Mouse (Mus musculus) forebrain, postnatal 0 days (tissue): ENCODE results near the gene Pdgfra. TPM values are rescaled to one million over a fixed set of nuclear protein-coding genes. Genes with fewer than 3 reads are reported as not detected.

Experiments used
- ATAC-seq: fragments of 200-750 bp; cut with Nextera tagmentation; 2 replicates; pipeline ENCODE4 v1.8.0; 2017; ENCODE audit warnings: mild to moderate bottlenecking, moderate library complexity
- DNase-seq: peaks from one replicate; pipeline ENCODE4 v3.0.0-alpha.2; 2015
- H3K27ac ChIP-seq: fragments of 300-500 bp; sonication (generic); 2 replicates; pipeline ENCODE4 v1.5.1; 2014; ENCODE audit warnings: low read depth, mild to moderate bottlenecking, antibody characterized with exemption, low read length, moderate library complexity, mixed read lengths
- H3K27me3 ChIP-seq: fragments of 300-500 bp; sonication (generic); 2 replicates; pipeline ENCODE4 v1.6.1; 2014; ENCODE audit warnings: mild to moderate bottlenecking, low read length, mixed read lengths; ENCODE audit not compliant: insufficient read depth
- H3K36me3 ChIP-seq: fragments of 300-500 bp; sonication (generic); 2 replicates; pipeline ENCODE4 v1.6.1; 2014; ENCODE audit warnings: mild to moderate bottlenecking, moderate library complexity; ENCODE audit not compliant: insufficient read depth
- H3K4me1 ChIP-seq: fragments of 300-500 bp; sonication (generic); 2 replicates; pipeline ENCODE4 v1.6.1; 2014; ENCODE audit warnings: antibody characterized with exemption; ENCODE audit not compliant: insufficient read depth
- H3K4me2 ChIP-seq: fragments of 300-500 bp; sonication (generic); 2 replicates; pipeline ENCODE4 v1.6.1; 2014; ENCODE audit warnings: low read depth, mild to moderate bottlenecking, moderate library complexity
- H3K4me3 ChIP-seq: fragments of 300-500 bp; sonication (generic); 2 replicates; pipeline ENCODE4 v1.5.1; 2014; ENCODE audit warnings: low read depth, low read length, mixed read lengths
- H3K9ac ChIP-seq: fragments of 300-500 bp; sonication (generic); 2 replicates; pipeline ENCODE4 v1.6.1; 2014; ENCODE audit warnings: mild to moderate bottlenecking
- H3K9me3 ChIP-seq: fragments of 300-500 bp; sonication (generic); 2 replicates; pipeline ENCODE4 v1.6.1; 2016; ENCODE audit warnings: low read length
- CTCF ChIP-seq: sonication (generic); IDR thresholded peaks from 2 replicates; pipeline ENCODE4 v1.5.1; 2016; ENCODE audit warnings: antibody characterized with exemption, control low read depth, low read depth
- WGBS: fragments of 180-500 bp; shearing (Covaris S2); extraction: QIAGEN DNeasy Blood & Tissue Kit; methylation state at CpG from one replicate; pipeline ENCODE4 v1.1.7; 2014; 5-methylcytosine and 5-hydroxymethylcytosine counted together
- polyA plus RNA-seq: library from polyadenylated mRNA; unstranded; fragments of >200 nt; fragmentation: Nextera tagmentation; extraction: Ambion mirVana; gene quantifications from 2 replicates; pipeline ENCODE4 v1.2.1, GENCODE M21; 2015
- total RNA-seq: library from RNA; depleted of rRNA; stranded (reverse); fragments of >200 nt; gene quantifications from 2 replicates; pipeline ENCODE4 v1.2.3, GENCODE M21; 2014

The Pdgfra gene
- total and polyA plus RNA-seq, 2 experiments from 2014 or later: 14.0 to 49.9 TPM

DNA sequence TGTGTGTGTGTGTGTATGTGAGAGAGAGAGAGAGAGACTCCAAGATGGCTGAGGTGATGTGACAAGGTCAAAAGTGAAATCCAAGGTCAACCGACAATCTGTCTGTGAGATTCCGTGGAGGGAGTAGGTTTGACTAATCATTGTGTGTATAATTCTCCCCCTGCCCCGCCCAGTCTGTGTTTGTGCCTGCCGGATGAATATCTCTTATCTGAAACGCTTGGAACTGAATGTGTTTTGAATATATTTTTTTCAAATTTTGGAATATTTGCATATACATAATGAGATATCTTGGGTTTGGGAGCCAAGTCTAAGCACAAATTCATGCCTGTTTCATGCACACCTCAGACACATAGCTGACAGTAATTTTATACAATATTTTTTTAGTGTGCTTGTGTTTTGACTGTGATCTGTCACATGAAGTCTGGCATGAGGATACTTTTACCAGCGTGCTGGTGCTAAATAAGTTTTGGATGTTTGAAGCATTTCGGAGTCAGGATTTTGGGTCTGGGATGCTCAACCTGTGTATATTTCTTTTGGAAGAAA lies 32.7 kb downstream of the Pdgfra start:
- no peaks in the 10 kb centered on the region for H3K36me3 ChIP-seq
- no peak overlapping the region for H3K4me3 ChIP-seq
- DNase-seq: peak; percentile 59
- H3K9ac ChIP-seq: no peak overlapping the region
- no peak overlapping the region for H3K4me2 ChIP-seq
- no peaks in the 10 kb centered on the region for H3K4me1 ChIP-seq
- 47% methylated on average over 7 of the region's 7 CpGs for WGBS
- ATAC-seq: peak; percentile 87
- peaks cover 8% of the 10 kb centered on the region; the same call in 1 of the 2 replicates for H3K27me3 ChIP-seq
- H3K9me3 ChIP-seq: no peaks in the 10 kb centered on the region
- no peak overlapping the region for H3K27ac ChIP-seq
- no peak for TF ChIP-seq CTCF

DNA sequence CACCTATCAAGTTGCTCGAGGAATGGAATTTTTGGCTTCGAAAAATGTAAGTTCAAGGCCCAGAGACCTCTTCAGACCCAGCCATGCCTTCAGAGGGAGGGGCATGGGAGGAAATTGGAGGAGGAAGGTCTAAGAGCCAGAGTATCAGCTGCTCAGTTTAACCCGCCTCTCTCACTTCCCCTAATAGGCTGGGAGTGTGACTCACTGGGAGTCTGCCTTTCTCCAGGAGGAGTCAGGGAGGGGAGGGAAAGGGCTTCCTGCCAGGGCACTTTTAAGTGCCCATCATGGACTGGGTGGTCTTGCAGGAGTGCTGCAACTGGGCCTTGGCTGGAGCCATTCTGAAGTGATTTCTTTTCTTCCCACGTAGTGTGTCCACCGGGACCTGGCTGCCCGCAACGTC lies 33.5 kb downstream of the Pdgfra start:
- no peak for ATAC-seq
- H3K9me3 ChIP-seq: no peaks in the 10 kb centered on the region
- H3K27me3 ChIP-seq: peaks cover 8% of the 10 kb centered on the region; the same call in 1 of the 2 replicates
- no peaks in the 10 kb centered on the region for H3K4me1 ChIP-seq
- H3K36me3 ChIP-seq: no peaks in the 10 kb centered on the region
- DNase-seq: no peak
- 89% methylated on average over 7 of the region's 7 CpGs for WGBS
- no peak overlapping the region for H3K9ac ChIP-seq
- no peak overlapping the region for H3K27ac ChIP-seq
- H3K4me2 ChIP-seq: no peak overlapping the region
- no peak overlapping the region for H3K4me3 ChIP-seq
- TF ChIP-seq CTCF: no peak

DNA sequence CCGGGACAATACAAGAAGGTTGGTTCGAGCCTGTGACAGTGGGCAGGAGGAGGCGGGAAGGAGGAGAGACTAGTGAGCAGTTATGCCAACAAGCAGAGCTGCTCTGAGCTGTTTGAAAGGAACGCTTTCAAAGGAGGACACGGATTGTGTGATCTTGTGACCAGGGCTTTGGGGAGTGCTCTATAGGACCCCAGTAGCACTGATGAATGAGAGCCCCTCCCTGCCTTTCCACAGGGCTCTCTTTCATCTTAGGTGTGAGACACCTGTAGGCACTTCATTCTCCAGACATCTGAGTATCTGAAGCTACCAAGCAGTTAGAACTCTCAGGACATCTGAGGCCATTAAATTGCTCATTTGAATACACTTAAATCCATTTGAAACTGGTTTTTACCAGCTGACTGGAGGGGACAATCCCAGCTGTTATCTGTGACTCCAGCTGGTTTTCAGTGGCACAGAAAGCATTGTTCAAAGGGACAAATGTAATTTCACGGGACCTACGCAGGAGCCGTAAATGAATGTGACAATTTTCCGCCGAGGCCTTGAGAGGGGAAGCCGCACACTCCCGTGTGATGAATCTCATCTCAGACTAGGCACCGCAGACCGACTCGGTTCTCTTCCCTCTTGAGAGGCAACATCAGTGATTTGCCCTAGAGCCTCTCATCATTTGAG lies 37.4 kb downstream of the Pdgfra start:
- TF ChIP-seq CTCF: no peak
- no peaks in the 10 kb centered on the region for H3K9me3 ChIP-seq
- WGBS: 80% methylated on average over 15 of the region's 15 CpGs
- no peak overlapping the region for H3K9ac ChIP-seq
- no peak overlapping the region for H3K4me2 ChIP-seq
- H3K4me3 ChIP-seq: no peak overlapping the region
- no peak for ATAC-seq
- no peak for DNase-seq
- no peaks in the 10 kb centered on the region for H3K4me1 ChIP-seq
- H3K27me3 ChIP-seq: peaks cover 8% of the 10 kb centered on the region; the same call in 1 of the 2 replicates
- no peaks in the 10 kb centered on the region for H3K36me3 ChIP-seq
- no peak overlapping the region for H3K27ac ChIP-seq

DNA sequence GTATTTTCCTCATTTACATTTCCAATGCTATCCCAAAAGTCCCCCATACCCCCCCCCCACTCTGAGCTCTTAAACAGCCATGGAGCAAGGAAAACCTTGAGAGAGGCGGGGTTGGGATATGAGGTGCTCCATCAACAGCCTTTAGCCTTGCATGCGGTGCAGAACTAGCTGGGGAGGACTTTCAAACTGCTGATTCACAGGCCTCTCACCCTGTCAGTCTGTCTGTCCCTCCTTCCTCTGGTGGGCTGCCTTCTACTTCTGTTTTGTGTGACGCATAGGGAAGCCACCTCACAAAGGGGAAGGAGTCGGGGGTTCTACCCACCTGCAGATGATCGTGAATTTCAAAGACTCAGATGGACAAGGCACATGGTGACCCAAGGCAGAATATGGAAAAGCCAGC lies 41.0 kb downstream of the Pdgfra start:
- DNase-seq: no peak
- WGBS: 95% methylated on average over 5 of the region's 5 CpGs
- no peaks in the 10 kb centered on the region for H3K36me3 ChIP-seq
- H3K9me3 ChIP-seq: no peaks in the 10 kb centered on the region
- no peak overlapping the region for H3K4me3 ChIP-seq
- TF ChIP-seq CTCF: no peak
- no peak overlapping the region for H3K27ac ChIP-seq
- H3K4me2 ChIP-seq: no peak overlapping the region
- no peaks in the 10 kb centered on the region for H3K27me3 ChIP-seq
- H3K4me1 ChIP-seq: no peaks in the 10 kb centered on the region
- no peak for ATAC-seq
- no peak overlapping the region for H3K9ac ChIP-seq

DNA sequence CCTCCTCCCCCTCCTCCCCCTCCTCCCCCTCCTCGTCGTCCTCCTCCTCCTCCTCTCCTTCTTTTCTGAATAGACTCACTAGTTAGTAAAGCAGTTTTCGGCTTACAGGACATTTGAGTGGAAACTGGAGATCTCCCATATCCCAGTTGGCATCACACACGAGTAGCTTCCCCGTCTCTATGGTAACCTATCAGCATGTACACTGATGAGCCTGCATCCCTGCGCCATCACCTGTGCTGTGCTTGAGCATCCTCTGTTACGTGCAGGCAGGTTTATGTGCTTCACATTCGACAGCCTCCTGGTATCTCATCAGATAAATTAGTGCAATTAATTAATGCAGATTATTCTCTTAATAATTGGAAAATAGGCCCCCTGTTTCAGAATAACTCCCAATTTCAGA lies 46.3 kb downstream of the Pdgfra start:
- WGBS: 51% methylated on average over 8 of the region's 8 CpGs
- Histone ChIP-seq H3K36me3 (no peaks in the 10 kb centered on the region), H3K9me3 (no peaks in the 10 kb centered on the region), H3K4me2 (no peak overlapping the region), H3K27ac (no peak overlapping the region), H3K4me3 (no peak overlapping the region), H3K4me1 (no peaks in the 10 kb centered on the region), H3K27me3 (no peaks in the 10 kb centered on the region), H3K9ac (no peak overlapping the region)
- TF ChIP-seq CTCF: no peak
- DNase-seq (no peak), ATAC-seq (peak; percentile 66)

DNA sequence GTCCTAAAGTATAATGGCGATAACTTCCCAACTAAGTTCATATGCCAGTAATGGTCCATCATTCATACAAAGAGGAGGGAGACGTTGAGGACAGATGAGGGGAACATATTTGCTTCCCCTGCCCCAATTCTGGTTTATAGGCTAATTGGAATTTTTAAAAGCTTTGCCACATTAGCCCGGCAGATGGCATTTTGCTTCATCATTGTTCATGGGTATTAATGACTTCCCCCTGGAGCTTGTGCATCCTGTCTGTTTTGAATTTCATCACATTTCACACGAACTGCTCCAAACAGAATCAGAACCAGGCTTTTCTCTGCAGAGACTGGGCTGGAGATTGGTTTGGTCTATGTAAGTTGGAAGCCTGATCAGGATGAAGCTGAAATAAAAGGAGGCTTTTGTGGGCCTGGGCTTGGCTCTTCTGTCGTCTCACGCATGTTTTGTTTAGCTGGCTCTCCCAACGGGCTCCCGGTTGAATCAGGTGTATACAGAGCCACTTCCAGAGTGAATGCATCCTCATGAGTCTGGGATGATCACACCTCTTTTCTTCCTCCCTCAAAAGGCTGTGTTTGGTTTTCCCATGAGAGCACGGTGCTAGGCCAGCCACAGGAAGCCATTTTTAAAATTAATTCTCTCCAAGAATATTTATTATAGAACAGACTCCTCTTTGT lies 47.7 kb downstream of the Pdgfra start:
- no peak overlapping the region for H3K9ac ChIP-seq
- H3K4me3 ChIP-seq: no peak overlapping the region
- H3K9me3 ChIP-seq: no peaks in the 10 kb centered on the region
- H3K4me2 ChIP-seq: no peak overlapping the region
- no peak overlapping the region for H3K27ac ChIP-seq
- peak; percentile 24; the same call in 1 of the 2 replicates for TF ChIP-seq CTCF
- 30% methylated on average over 9 of the region's 9 CpGs for WGBS
- ATAC-seq: peak; percentile 54; the same call in 1 of the 2 replicates
- H3K27me3 ChIP-seq: no peaks in the 10 kb centered on the region
- peak; percentile 61 for DNase-seq
- H3K36me3 ChIP-seq: no peaks in the 10 kb centered on the region
- H3K4me1 ChIP-seq: no peaks in the 10 kb centered on the region

DNA sequence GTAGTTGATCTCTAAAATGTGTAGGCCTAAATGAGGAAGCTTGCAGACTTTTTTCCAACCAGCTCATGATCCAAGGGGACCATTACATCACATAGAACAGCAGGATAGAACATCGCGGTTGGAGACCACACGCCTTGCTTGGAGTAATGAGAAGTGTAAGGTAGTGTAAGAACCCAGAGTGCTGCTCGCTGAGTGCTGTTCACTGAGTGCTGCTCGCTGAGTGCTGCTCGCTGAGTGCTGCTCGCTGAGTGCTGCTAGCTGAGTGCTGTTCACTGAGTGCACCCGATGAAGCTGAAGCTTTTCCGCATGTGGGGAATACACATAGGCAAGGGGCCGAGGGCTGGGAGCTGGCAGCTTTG lies 48.3 kb downstream of the Pdgfra start:
- H3K27ac ChIP-seq: no peak overlapping the region
- WGBS: 94% methylated on average over 10 of the region's 10 CpGs
- H3K4me2 ChIP-seq: no peak overlapping the region
- DNase-seq (no peak), ATAC-seq (no peak)
- no peak for TF ChIP-seq CTCF
- no peaks in the 10 kb centered on the region for H3K4me1 ChIP-seq
- H3K9me3 ChIP-seq: no peaks in the 10 kb centered on the region
- no peak overlapping the region for H3K4me3 ChIP-seq
- H3K36me3 ChIP-seq: no peaks in the 10 kb centered on the region
- no peaks in the 10 kb centered on the region for H3K27me3 ChIP-seq
- H3K9ac ChIP-seq: no peak overlapping the region
